Mouse (Mus musculus): ENCODE measurements around the gene Krtdap. TPM values are rescaled to one million over a fixed set of nuclear protein-coding genes. Genes with fewer than 3 reads are reported as not detected.
"Not testable (repeated sequence)": the region's sequence is repeated elsewhere in the genome, so short reads cannot be mapped to it uniquely, and the experiment has no call there.

Krtdap gene
- total RNA-seq, 2 experiments from 2014 or later: not detected

DNA sequence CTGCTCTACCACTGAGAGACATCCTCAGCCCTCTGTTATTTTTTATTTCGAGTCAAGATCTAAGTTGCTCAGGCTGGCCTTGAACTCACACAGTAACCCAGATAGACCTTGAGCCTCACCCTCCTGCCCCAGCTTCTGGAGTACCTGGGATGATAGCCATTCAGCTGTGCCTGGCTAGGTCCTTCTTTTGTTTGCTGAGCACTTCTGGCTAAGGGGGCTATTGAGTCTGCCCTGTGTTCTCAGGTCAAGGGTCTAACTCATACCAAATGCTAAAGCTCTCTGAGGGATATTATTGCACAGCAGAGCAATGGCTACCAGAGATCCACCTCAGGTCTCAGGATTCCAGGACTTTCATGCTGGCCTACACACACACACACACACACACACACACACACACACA is 2.5 kb upstream of the Krtdap start:
- no peak for DNase-seq (ENCODE audit: low spot score in 2 of 2)
- intact Hi-C loops (cut with DNase I): no loop called here

DNA sequence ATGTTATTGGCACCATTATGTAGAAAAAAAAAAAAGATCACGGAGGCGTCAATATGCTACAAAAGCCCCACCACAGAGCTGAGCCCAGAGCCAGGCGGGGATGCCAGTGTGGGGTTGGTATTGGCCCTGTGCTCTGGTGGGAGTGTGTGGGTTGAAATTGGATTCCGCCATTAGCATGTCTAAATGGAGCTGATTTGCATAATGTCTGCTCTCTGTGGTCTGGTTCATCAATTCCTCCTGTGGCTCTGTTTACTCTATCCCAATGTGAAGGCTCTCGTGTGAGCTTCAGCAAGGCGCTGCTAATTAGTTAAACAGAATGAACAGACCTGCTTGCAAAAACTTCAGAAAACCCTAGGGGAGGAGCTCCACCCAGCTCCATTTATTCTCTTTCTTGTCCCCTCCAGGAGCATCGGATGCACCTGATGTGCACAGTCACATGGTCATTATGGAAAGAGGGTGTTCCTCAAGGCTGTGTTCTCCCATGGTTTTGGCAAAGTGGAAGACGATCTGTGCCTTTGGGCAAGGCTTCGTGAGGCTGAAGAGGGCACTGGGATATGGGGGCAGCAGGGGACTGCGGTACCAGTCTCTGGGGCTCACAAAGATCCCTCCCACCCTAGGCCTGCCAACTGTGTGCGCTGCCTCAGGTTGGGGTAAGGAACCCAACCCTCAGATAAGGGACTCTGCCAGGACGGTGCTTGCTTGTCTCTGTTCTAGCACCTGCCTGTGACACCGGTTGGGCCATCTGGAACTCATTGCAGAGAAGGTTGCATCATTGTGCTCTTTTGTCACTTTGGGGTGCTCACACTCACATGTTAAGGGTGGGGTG is 1.8 kb upstream of the Krtdap start:
- intact Hi-C loops (cut with DNase I): no loop called here
- peak in 1 of 2 experiments; percentile 23 for DNase-seq (ENCODE audit: low spot score in 2 of 2)

DNA sequence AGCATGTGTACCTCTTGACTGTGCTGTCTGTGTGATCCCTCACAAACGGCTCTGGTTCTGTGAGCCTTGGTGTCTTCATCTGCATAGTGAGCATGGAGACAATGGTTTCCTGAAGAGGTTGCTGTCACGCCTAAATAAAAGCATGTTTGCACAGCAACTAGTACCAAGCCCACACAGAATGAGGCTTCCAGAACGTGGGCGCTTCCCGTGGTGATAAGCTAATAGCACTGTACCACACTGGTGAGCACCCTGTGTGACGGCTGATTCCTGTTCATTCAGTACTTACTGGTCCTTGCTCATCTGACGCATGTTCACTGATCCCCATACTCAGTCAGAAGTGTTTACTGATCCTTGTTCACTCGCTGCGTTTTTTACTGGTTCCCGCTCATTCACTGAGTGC is 2.4 kb downstream of the Krtdap start:
- DNase-seq (ENCODE audit: low spot score in 2 of 2): no peak
- intact Hi-C loops (cut with DNase I): no loop called here

DNA sequence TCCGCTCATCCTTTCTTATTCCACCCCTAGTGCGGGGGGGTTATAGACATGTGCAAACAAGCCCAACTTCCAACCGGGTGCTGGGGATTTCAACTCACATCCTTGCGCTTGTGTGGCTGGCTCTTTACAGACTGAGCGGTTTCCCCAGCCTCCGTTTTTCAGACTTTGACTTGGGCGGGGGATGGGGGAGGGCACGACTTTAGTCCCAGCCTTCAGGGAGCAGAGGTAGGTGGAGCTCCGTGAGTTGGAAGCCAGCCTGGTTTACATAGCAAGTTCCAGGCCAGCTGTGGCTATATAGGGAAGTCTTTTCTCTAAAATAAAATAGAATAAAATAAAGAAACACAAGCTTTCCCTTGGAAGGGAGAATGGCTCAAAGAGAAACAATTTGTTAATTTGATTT is 4.2 kb downstream of the Krtdap start:
- intact Hi-C loops (cut with DNase I): no loop called here
- DNase-seq (ENCODE audit: low spot score in 2 of 2): peak in 1 of 2 experiments; percentile 42

DNA sequence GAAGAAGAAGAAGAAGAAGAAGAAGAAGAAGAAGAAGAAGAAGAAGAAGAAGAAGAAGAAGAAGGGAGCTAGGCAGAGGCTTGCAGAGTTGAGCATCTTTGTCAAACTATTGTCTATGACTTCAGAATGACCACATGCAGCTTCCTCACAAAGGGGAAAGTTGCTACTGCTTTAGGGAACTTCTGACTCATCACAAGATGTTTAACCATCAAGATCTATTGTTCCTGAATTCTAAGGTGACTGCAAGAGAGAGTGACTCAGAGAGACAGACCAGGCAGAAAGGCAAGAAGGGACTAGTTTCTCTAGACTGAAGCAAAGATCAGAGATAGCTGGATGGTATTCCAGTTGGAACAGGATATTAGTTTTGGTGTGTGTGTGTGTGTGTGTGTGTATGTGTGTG is 7.2 kb downstream of the Krtdap start:
- no peak for DNase-seq (ENCODE audit: low spot score in 2 of 2)
- intact Hi-C loops (cut with DNase I): no loop called here

DNA sequence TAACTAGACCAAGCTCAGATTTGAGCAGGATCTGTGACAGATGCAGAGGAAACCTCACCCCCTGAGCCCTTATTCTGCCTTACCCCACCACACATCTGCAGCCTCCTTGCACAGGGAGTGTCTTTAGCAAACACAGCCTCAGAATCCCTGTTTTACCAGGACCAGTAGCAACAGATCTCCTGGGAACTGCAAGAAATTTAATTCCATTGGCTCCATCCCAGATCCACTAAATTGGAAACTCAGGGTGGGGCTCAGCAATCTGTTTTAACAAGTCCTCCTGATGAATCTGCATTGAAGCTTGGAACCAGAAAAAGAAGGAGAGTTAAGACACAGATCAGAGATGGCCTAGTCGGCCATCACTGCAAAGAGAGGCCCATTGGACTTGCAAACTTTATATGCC is 9.1 kb downstream of the Krtdap start:
- peak; percentile 26 to 85 for DNase-seq (ENCODE audit: low spot score in 2 of 2)
- intact Hi-C loops (cut with DNase I): no loop called here

DNA sequence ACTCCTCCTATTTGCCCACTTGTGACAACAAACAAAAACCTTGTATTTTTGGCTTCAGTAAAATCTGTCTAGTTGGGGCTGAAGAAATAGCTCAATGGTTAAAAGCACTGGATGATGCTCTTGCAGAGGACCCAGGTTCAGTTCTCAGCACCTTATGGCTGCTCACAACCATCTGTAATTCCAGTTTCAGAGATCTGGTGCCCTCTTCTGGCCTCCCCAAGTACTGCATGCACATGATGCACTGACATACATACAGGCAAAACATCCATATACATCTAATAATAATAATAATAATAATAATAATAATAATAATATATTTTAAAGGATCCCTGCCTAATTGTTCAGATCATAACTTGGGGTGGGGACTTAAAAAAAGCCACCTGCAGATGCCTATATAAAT is 13.0 kb downstream of the Krtdap start:
- intact Hi-C loops (cut with DNase I): no loop called here
- no peak for DNase-seq (ENCODE audit: low spot score in 2 of 2)

DNA sequence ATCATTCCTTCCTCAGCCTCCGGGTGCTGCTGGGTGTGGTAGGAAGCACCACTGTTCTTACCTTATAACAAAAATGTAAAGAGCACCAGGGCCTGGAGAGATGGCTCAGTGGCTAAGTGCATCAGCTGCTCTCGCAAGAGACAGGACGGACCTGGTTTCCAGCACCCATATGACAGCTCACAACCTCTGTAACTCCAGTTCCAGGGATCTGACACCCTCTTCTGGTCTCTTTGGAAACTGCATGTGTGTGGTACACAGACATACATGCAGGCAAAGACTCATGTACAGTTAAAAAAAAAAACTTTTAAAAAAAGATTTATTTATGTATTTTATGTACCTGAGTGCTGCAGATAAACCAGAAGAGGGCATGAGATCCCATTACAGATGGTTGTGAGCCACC is 15.6 kb downstream of the Krtdap start:
- no peak for DNase-seq (ENCODE audit: low spot score in 2 of 2)
- intact Hi-C loops (cut with DNase I): no loop called here

DNA sequence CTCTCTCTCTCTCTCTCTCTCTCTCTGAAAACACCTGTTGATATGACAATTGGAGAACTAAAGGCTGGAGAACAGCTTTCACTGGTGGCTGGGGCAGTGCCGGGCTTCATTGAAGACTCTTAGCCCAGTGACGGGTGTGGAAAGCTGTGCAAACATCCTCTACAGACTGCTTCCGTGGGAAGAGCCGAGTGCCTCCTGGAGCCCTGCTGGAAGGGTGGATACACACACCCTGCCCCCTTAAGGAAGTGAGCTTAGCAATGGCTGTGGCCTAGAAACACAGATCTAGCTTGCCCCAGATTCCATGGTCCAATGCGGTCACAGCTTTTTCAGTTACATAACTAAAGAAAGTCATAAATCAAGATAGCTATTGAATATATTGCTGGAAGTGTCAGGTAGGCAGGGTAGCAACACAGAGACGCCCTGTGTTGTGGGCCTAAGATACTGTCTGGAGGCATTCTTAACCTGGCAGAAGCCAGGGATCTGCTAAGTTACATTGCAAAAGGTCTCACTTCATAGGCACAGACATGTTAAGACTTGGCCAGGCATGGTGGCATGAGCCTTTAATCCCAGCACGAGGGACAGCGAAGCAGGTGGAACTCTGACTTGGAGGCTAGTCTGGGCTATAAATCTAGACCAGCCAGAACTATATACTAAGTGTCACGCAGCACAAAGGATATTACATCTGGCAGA is 16.5 kb downstream of the Krtdap start:
- intact Hi-C loops (cut with DNase I): no loop called here
- peak in 1 of 2 experiments; percentile 49 for DNase-seq (ENCODE audit: low spot score in 2 of 2)

DNA sequence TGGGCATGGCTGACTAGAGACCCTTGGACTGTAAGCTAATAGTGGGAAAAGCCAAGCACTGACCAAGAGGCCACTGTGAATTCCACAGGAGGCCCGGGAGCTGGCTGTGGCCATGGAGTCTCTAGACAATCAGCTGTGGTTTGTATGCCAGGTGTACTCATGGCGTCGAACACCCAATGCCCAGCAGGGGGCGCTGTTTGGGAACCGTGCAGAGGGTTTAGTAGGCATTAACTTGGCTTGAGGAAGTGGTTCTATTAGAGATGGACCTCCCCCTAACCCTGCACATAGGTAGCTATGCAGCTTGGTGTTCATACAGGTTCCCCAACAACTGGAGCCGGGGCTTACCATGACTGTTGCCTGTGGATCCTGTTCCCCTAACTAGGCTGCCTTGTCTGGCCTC is 18.2 kb downstream of the Krtdap start:
- intact Hi-C loops (cut with DNase I): loop anchor here (5.0 kb wide), 1 partner anchor 51 kb away; the partner anchor contains the start of gene Ffar3
- no peak for DNase-seq (ENCODE audit: low spot score in 2 of 2)

DNA sequence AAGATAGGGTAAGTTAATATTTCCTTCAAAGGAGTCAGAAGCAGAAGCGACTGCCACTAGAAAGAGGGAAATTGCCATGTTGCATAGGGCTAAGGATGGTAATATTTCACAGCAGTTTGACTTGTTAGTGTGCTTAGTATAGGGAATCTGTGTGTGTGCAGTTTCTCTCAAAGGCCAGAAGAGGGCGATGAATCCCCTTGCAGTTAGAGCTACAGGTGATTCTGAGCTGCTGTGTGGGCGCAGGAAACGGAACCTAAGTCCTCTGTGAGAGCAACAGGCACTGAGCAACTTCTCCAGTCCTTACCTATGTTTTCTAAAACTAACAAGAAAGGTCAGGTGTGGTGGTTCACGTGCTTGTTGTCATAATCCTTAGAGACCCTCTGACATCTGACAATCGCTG is 22.6 kb downstream of the Krtdap start:
- no peak for DNase-seq (ENCODE audit: low spot score in 2 of 2)
- intact Hi-C loops (cut with DNase I): no loop called here

DNA sequence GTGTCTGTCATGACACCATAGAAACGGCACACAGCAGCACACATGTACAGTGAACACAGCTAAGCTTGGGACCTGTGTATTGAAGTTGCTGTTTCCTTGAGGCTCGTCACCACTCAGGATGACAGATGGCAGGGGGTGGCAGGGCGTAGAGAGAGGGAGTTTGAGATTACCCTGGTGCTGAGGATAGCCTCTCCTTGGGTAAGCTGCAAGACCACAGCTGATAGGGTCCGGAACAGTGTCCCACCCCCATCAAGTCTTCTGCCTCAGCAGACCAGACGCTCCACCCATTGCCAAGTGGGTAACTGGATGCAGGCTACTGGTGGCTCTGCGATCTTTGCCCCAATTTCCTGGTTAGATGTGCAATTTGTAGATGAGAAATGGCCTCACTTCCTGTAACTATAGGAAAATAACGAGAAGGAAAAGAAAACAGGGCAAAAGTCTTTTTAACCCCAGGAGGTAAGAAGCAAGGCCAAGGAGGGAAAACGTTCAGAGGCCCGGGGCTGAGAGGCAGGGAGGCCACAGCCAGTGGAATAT is 24.1 kb downstream of the Krtdap start:
- intact Hi-C loops (cut with DNase I): no loop called here
- DNase-seq (ENCODE audit: low spot score in 2 of 2): no peak

DNA sequence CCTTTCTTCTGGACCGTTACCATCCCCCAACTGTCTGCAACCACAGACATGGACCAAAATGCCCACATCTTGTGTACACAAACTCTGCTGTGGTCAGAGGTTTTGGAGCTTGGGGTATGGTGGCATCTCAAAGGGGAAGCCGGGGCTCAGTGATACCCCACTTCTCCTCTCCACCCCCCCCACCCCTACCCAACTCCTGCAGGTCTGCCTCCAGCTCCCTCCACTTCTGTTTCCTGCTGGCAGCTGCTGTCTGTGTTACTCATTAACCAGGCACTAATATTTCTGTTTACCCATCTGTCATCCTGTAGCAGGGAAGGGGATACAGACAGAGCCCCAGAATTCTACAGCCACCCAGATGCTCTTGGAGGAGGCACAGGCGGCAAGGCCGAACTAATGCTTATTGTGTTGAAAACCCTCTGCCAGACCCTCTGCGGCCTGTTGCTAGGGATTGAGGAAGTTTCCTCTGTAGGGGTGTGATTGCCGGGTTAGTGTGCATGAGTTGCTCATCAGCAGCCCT is 24.7 kb downstream of the Krtdap start:
- intact Hi-C loops (cut with DNase I): no loop called here

DNA sequence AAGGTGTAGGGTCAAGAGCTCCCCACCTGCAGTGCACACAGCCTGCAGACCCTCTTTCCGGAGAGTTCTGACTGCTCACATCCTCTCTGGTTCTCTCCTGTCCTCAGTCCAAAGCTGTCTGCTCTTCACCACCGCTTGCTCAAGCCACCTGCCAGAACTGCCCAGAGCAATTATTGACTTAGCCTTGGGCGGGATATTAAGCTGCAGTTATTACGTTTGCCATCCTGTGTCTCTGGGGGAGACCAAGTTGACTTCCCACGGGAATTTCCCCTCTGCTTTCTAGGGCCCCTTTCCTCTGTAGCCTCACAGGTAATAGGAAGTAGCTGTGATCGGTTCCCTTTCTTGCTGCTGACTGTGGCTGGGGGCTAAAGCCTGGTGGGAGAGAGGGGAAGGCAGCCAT is 32.4 kb downstream of the Krtdap start:
- no peak for DNase-seq (ENCODE audit: low spot score in 2 of 2)
- intact Hi-C loops (cut with DNase I): no loop called here

More for the DNA sequence above, 24.7 kb downstream of the Krtdap start:
- DNase-seq (ENCODE audit: low spot score in 2 of 2): peak in 1 of 2 experiments; percentile 5

DNA sequence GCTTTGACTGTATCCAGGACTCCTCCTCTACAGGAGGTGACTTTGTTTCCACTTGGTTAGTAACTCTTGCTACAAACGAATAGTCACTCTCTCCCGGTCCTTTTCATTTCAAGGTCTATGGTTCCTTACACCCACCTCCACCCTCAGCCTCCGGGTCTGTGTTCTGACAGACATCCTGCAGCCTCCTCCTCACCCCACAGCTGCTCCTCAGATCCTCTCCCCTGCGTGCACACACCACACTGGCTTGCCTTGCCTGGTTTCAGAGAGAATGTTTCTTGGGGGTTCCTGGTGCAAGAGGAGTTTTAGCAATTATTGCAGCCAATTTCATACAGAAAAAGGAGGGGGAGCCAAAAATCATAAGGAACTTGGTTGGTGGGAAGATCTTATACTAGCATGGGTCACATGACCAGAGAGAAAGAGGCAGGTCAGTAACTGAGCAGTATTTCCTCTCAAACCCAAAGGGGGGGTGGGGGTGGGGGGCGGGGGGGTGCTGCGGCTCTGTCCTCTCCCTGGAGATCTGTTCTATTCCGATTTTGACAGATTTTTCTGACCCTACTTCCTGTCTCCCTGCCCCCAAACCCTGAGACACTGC is 33.3 kb downstream of the Krtdap start:
- DNase-seq (ENCODE audit: low spot score in 2 of 2): no peak
- intact Hi-C loops (cut with DNase I): no loop called here

DNA sequence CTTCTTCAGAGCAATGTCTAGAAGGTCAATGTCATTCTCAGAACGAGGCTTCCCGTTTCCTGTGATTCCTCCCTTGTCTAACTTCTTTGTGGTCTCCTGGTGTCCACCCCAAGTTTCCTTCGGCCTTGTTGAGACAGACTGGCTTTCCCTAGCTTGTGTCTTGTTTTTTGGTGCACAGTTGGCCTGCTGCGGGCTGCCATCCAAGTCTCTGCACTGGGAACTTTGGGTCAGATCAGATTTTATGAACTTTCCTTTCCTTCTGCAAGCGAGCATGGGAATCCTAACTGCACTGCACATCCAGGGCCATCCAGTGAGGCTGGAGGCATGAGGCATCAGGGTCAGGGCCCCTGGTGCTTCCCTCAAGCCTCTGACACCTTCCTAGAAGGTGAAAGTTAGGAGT is 33.8 kb downstream of the Krtdap start:
- intact Hi-C loops (cut with DNase I): no loop called here
- no peak for DNase-seq (ENCODE audit: low spot score in 2 of 2)

DNA sequence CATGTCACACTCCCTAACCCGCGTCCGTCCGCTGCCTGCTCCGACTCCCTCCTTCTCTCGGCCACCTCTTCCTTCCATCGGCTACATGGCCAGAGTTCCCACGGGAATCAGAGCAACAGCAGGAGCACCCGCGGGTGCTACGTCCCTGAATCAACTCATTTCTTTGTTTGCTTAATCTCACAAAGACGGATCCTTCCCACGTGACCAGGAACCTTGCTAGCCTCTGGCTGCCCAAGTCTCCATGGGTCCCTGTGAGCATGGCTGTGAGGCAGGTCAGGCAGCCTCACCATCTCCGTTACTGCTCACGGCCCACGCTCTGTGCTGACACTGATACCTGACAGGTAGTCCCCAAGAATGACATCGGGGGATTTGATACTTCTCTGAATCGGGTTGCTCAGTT is 36.0 kb downstream of the Krtdap start, which contains the start of gene Ffar2:
Ffar2 (minus strand) TSS at position 101 of the 400 bp plus-strand sequence.
- intact Hi-C loops (cut with DNase I): no loop called here

DNA sequence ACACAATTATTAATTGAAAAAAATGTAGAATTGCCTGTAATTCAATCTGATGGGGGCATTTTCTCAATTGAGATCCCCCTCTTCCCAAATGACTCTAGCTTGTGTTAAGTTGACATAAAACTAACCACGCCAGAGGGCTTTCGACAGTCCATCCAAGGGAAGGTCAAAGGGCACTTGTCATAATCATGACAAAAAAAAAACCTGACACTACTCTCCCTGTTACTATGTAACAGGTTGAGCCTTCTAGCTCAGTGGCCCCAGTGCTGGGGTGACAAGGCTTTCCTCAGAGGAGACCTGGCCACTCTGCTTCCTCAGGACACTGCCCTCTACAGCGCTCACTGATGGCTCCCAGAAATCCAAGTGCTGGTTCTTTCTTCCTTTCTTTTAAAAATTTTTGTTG is 36.6 kb downstream of the Krtdap start:
- DNase-seq (ENCODE audit: low spot score in 2 of 2): no peak
- intact Hi-C loops (cut with DNase I): no loop called here

More for the DNA sequence above, 36.0 kb downstream of the Krtdap start, which contains the start of gene Ffar2:
- DNase-seq (ENCODE audit: low spot score in 2 of 2): no peak

DNA sequence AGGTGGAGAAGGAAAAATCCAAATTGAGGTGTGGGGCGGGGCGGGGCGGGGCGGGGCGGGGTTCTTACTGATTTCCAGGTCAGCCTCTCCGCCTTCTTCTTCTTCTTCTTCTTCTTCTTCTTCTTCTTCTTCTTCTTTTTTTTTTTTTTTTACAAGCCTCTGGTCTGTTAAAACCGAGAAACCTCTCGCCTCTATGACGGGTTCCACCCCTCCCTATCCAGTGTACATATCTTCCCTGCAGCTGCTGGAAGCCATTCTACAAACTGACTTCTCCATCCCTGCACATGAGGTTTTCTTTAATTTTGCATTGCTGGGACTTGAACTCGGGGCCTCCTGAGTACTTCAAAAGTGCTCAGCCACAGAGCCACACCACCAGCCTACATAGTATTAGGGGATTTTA is 39.0 kb downstream of the Krtdap start:
- intact Hi-C loops (cut with DNase I): no loop called here
- no peak for DNase-seq (ENCODE audit: low spot score in 2 of 2)

DNA sequence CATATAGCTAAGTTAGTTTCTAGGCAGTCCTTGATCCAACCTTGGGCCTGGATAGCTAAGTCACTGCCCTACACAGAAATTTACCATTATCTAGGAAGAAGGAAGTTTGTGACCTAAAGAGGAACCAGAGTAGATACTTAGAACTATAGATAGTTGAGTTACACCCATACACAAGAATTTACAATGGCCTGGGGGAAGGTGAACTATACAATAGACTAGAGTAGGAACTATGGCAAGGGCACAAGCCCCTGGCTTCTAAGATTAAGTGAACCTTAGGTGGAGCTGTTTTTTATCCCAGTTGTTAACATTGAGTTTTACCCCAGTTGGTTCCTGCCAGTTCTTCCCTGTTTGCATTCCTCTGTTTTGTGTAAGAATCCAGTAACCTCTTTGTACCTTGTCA is 41.2 kb downstream of the Krtdap start:
- intact Hi-C loops (cut with DNase I); DNase-seq (ENCODE audit: low spot score in 2 of 2): not testable (repeated sequence)

Data from left cerebral cortex, postnatal 25 days (tissue).